Mouse (Mus musculus) heart, adult 2 months (tissue): Measurements from ENCODE around the gene Bud23.

Experiments
- CTCF ChIP-seq: fragments of 200-600 bp; IDR thresholded peaks from 2 replicates; pipeline ENCODE4 v1.8.1; 2022; ENCODE audit warnings: antibody characterized with exemption, mild to moderate bottlenecking, moderate library complexity
- EP300 ChIP-seq: fragments of 200-500 bp; IDR thresholded peaks from 2 replicates; pipeline ENCODE4 v1.6.1; 2011; ENCODE audit warnings: low read depth, low read length, control low read depth; ENCODE audit not compliant: insufficient read depth

- 0 out of 2 replicates have a peak, but pooled peaks have one; percentile 47 for TF ChIP-seq EP300
- TF ChIP-seq CTCF = no peak
These were observed 954 bp downstream of the Bud23 start, which contains the start of gene Dnajc30 for GRCm38 (mm10) chr5:135063629-135064381.
